Mouse (Mus musculus): ENCODE measurements around the gene Cldn14. TPM values are rescaled to one million over a fixed set of nuclear protein-coding genes. Genes with fewer than 3 reads are reported as not detected.

Gene Cldn14
- total and polyA plus RNA-seq, 3 experiments: not detected

GRCm38 (mm10) chr16:93884086-93884721 is 124.4 kb downstream of the Cldn14 start:
- 2% methylated on average over 43 of the region's 43 CpGs for WGBS
- Histone ChIP-seq H3K79me2 (replicated peaks; ENCODE audit: control insufficient read depth, insufficient read depth, low read length) (no peaks in the 10 kb centered on the region), H3K4me3 (peak overlapping the region; percentile 81), H3K36me3 (ENCODE audit: control insufficient read depth, insufficient read depth, low read length) (no peaks in the 10 kb centered on the region), H3K9ac (ENCODE audit: low read depth, low read length) (peak overlapping the region; percentile 55), H3K4me1 (ENCODE audit: control insufficient read depth, insufficient read depth, low read length) (peaks cover 2% of the 10 kb centered on the region; the same call in 1 of the 2 replicates), H3K27ac (no peak overlapping the region), H3K27me3 (ENCODE audit: control insufficient read depth, insufficient read depth, low read length) (no peaks in the 10 kb centered on the region)
- DNase-seq: peak in 1 of 2 experiments; percentile 28
- intact Hi-C loops (cut with DNase I): loop anchor here (5.0 to 10.0 kb wide), 2 partner anchors 52 to 169 kb away; partner anchors contain the start of genes Dop1b and Morc3
- TF ChIP-seq EP300 (IDR thresholded peaks at IDR 0.05; ENCODE audit: insufficient read depth, low read depth, low read length) (no peak), CTCF (IDR thresholded peaks at IDR 0.05) (no peak), POLR2A (IDR thresholded peaks at IDR 0.05; ENCODE audit: insufficient read depth, low read depth, low read length) (no peak)

GRCm38 (mm10) chr16:93883423-93884085 is 125.1 kb downstream of the Cldn14 start, which contains the start of gene Chaf1b:
Gene Chaf1b (plus strand): TSS chr16:93883901.
- H3K36me3 ChIP-seq (ENCODE audit: control insufficient read depth, insufficient read depth, low read length): no peaks in the 10 kb centered on the region
- intact Hi-C loops (cut with DNase I): loop anchor here (5.0 to 10.0 kb wide), 2 partner anchors 51 to 169 kb away; partner anchors contain the start of genes Dop1b and Morc3
- no peaks in the 10 kb centered on the region for H3K27me3 ChIP-seq (ENCODE audit: control insufficient read depth, insufficient read depth, low read length)
- peaks cover 2% of the 10 kb centered on the region; the same call in 1 of the 2 replicates for H3K4me1 ChIP-seq (ENCODE audit: control insufficient read depth, insufficient read depth, low read length)
- H3K9ac ChIP-seq (ENCODE audit: low read depth, low read length): peak within 1 kb of the TSS; percentile 55
- peak within 1 kb of the TSS; percentile 81 for H3K4me3 ChIP-seq
- no peaks in the 10 kb centered on the region for H3K79me2 ChIP-seq (replicated peaks; ENCODE audit: control insufficient read depth, insufficient read depth, low read length)
- WGBS: under 1% methylated on average over 54 of the region's 54 CpGs
- H3K27ac ChIP-seq: no peak within 1 kb of the TSS
- peak; percentile 95 to 99 for DNase-seq
- no peak for TF ChIP-seq EP300 (IDR thresholded peaks at IDR 0.05; ENCODE audit: insufficient read depth, low read depth, low read length)
- no peak; the same call in none of the 2 replicates for TF ChIP-seq CTCF (IDR thresholded peaks at IDR 0.05)
- TF ChIP-seq POLR2A (IDR thresholded peaks at IDR 0.05; ENCODE audit: insufficient read depth, low read depth, low read length): no peak

- Histone ChIP-seq H3K79me2 (replicated peaks; ENCODE audit: control insufficient read depth, insufficient read depth, low read length) (no peaks in the 10 kb centered on the region), H3K27me3 (ENCODE audit: control insufficient read depth, insufficient read depth, low read length) (no peaks in the 10 kb centered on the region), H3K27ac (no peak overlapping the region), H3K4me1 (ENCODE audit: control insufficient read depth, insufficient read depth, low read length) (no peaks in the 10 kb centered on the region), H3K36me3 (ENCODE audit: control insufficient read depth, insufficient read depth, low read length) (no peaks in the 10 kb centered on the region; the same call in 1 of the 2 replicates), H3K4me3 (no peak overlapping the region), H3K9ac (ENCODE audit: low read depth, low read length) (no peak overlapping the region)
- WGBS: 57% methylated on average over 6 of the region's 6 CpGs
- TF ChIP-seq CTCF (IDR thresholded peaks at IDR 0.05) (no peak), EP300 (IDR thresholded peaks at IDR 0.05; ENCODE audit: insufficient read depth, low read depth, low read length) (no peak), POLR2A (IDR thresholded peaks at IDR 0.05; ENCODE audit: insufficient read depth, low read depth, low read length) (no peak)
- intact Hi-C loops (cut with DNase I): no loop called here
- DNase-seq: no peak
These were observed 130.8 kb downstream of the Cldn14 start for GRCm38 (mm10) chr16:93877612-93878380.

GRCm38 (mm10) chr16:93874841-93875240 is 133.8 kb downstream of the Cldn14 start:
- no peaks in the 10 kb centered on the region; the same call in 1 of the 2 replicates for H3K36me3 ChIP-seq (ENCODE audit: control insufficient read depth, insufficient read depth, low read length)
- no peak for DNase-seq
- H3K9ac ChIP-seq (ENCODE audit: low read depth, low read length): no peak overlapping the region
- no peaks in the 10 kb centered on the region for H3K4me1 ChIP-seq (ENCODE audit: control insufficient read depth, insufficient read depth, low read length)
- H3K4me3 ChIP-seq: no peak overlapping the region
- H3K27ac ChIP-seq: no peak overlapping the region
- intact Hi-C loops (cut with DNase I): no loop called here
- 88% methylated on average over 13 of the region's 13 CpGs for WGBS
- TF ChIP-seq EP300 (IDR thresholded peaks at IDR 0.05; ENCODE audit: insufficient read depth, low read depth, low read length): no peak
- no peak for TF ChIP-seq POLR2A (IDR thresholded peaks at IDR 0.05; ENCODE audit: insufficient read depth, low read depth, low read length)
- no peak for TF ChIP-seq CTCF (IDR thresholded peaks at IDR 0.05)
- no peaks in the 10 kb centered on the region for H3K79me2 ChIP-seq (replicated peaks; ENCODE audit: control insufficient read depth, insufficient read depth, low read length)
- H3K27me3 ChIP-seq (ENCODE audit: control insufficient read depth, insufficient read depth, low read length): no peaks in the 10 kb centered on the region

Other genes starting within 250 kb of the Cldn14 start
- 10 to 100 TPM; 15.3 to 17.3 TPM for gene Morc3, start 176.7 kb downstream of the Cldn14 start, total RNA-seq (2021)
- 4.8 and 11.7 TPM in 2 replicates for gene Morc3, start 176.7 kb downstream of the Cldn14 start, polyA plus RNA-seq (2012; rRNA removed)
- gene Chaf1b, start 124.9 kb downstream of the Cldn14 start, total RNA-seq (2021): 1 to 10 TPM in 1 of 2 experiments, under 1 TPM in 1; 0.70 to 1.4 TPM
- gene Chaf1b, start 124.9 kb downstream of the Cldn14 start, polyA plus RNA-seq (2012; rRNA removed): 0.38 and 0.55 TPM in 2 replicates
- not detected for gene Sim2, start 76.1 kb upstream of the Cldn14 start, total RNA-seq (2021)
- 0.12 TPM in 1 of 2 replicates, not detected in the other for gene Sim2, start 76.1 kb upstream of the Cldn14 start, polyA plus RNA-seq (2012; rRNA removed)

Data from heart, adult 2 months (tissue).